ENCODE assay signal across 8 mouse cellular contexts in genomic region chr3:84090982-84091381, GRCm38 (mm10). TPM values are rescaled to one million over a fixed set of nuclear protein-coding genes. Genes with fewer than 3 reads are reported as not detected.
A peak's percentile ranks its signal among the peaks of the same experiment; 100 is the strongest.
DNase-seq lines count a peak whose midpoint lies in the region; ATAC-seq lines count a peak whose summit lies in the region.

No protein-coding gene starts in this region.

- no peaks in the 10 kb centered on the region for H3K9me3 ChIP-seq in liver, embryonic 13.5 days (replicated peaks)
- no peaks in the 10 kb centered on the region for H3K9me3 ChIP-seq in forebrain, embryonic 15.5 days

- DNase-seq in heart, postnatal 14 days, result peak; percentile 23 to 36
- no peak for DNase-seq in heart, adult 8-10 months (ENCODE audit: low spot score)
- DNase-seq in ES-CJ7 (ENCODE audit: low read depth, low spot score), result peak; percentile 53
- peak; percentile 6 to 9 for DNase-seq in cerebellum, postnatal 36 days
- DNase-seq in liver, embryonic 13.5 days, result no peak
- DNase-seq in thymus, postnatal 0 days (ENCODE audit: low spot score), result peak; percentile 29

- no peak overlapping the region for H3K4me2 ChIP-seq in liver, embryonic 13.5 days
- H3K4me2 ChIP-seq in forebrain, embryonic 15.5 days (replicated peaks), result no peak overlapping the region

- no peak overlapping the region for H3K9ac ChIP-seq in liver, embryonic 13.5 days
- H3K9ac ChIP-seq in forebrain, embryonic 15.5 days (replicated peaks), result no peak overlapping the region

- H3K27ac ChIP-seq in liver, embryonic 13.5 days, result no peak overlapping the region
- H3K27ac ChIP-seq in forebrain, embryonic 15.5 days (replicated peaks), result no peak overlapping the region

- H3K4me3 ChIP-seq in liver, embryonic 13.5 days (replicated peaks), result no peak overlapping the region
- H3K4me3 ChIP-seq in forebrain, embryonic 15.5 days, result no peak overlapping the region

- intact Hi-C loops in heart, postnatal 14 days (cut with DNase I), result no loop called here

- 36% methylated on average over 2 of the region's 2 CpGs for WGBS in liver, embryonic 13.5 days (ENCODE audit: insufficient replicate concordance)
- 47% methylated on average over 2 of the region's 2 CpGs for WGBS in forebrain, embryonic 15.5 days

- H3K4me1 ChIP-seq in liver, embryonic 13.5 days (replicated peaks), result no peaks in the 10 kb centered on the region
- H3K4me1 ChIP-seq in forebrain, embryonic 15.5 days, result no peaks in the 10 kb centered on the region

- H3K27me3 ChIP-seq in liver, embryonic 13.5 days, result no peaks in the 10 kb centered on the region
- H3K27me3 ChIP-seq in forebrain, embryonic 15.5 days, result no peaks in the 10 kb centered on the region

- H3K36me3 ChIP-seq in liver, embryonic 13.5 days, result no peaks in the 10 kb centered on the region
- H3K36me3 ChIP-seq in forebrain, embryonic 15.5 days, result no peaks in the 10 kb centered on the region

- ATAC-seq in liver, embryonic 13.5 days (ENCODE audit: low read depth), result 0 out of 2 replicates have a peak, but pooled peaks have one; percentile 43
- ATAC-seq in forebrain, embryonic 15.5 days (replicated peaks), result no peak
- ATAC-seq in monocyte, adult 5-6 weeks (replicated peaks; ENCODE audit: insufficient number of reproducible peaks, low FRiP score, low TSS enrichment, poor library complexity, severe bottlenecking), result no peak

RNA-seq across cellular contexts. Expression of gene Tmem131l, which starts 51.0 kb away (rescaled TPM):
- 10 to 100 TPM; 31.4 to 33.6 TPM for total RNA-seq in heart, postnatal 14 days (2021)
- 10 to 100 TPM; 17.6 to 25.0 (median 21.0) TPM for total RNA-seq in heart, adult 8-10 months (2022)
- 23.0 and 23.7 TPM in 2 replicates for polyA plus RNA-seq in liver, embryonic 13.5 days (2015; fragmentation: Nextera tagmentation; extraction: Ambion mirVana)
- polyA plus RNA-seq in thymus, postnatal 0 days (2015; fragmentation: Nextera tagmentation; extraction: Ambion mirVana), result 126 and 132 TPM in 2 replicates
- polyA plus RNA-seq in forebrain, embryonic 15.5 days (2015; fragmentation: Nextera tagmentation; extraction: Ambion mirVana), result 125 and 130 TPM in 2 replicates
- total RNA-seq in monocyte, adult 5-6 weeks (2017), result 41.7 to 63.6 TPM (median 57.3 TPM) in 3 replicates

Comparison
In these comparisons a context has a peak if more than half of its experiments do, and no peak if none do; other contexts are left out.
1. DNase-seq: peak in heart, postnatal 14 days (2 of 2), ES-CJ7 (single experiment), cerebellum, postnatal 36 days (2 of 2) and thymus, postnatal 0 days (single experiment); none in heart, adult 8-10 months (single experiment) and liver, embryonic 13.5 days (single experiment).